Mouse (Mus musculus): ENCODE measurements around the gene Pygm. TPM values are rescaled to one million over a fixed set of nuclear protein-coding genes. Genes with fewer than 3 reads are reported as not detected.

Pygm gene
- polyA plus RNA-seq, 1 experiment from 2014 or later: 35.6 TPM

DNA sequence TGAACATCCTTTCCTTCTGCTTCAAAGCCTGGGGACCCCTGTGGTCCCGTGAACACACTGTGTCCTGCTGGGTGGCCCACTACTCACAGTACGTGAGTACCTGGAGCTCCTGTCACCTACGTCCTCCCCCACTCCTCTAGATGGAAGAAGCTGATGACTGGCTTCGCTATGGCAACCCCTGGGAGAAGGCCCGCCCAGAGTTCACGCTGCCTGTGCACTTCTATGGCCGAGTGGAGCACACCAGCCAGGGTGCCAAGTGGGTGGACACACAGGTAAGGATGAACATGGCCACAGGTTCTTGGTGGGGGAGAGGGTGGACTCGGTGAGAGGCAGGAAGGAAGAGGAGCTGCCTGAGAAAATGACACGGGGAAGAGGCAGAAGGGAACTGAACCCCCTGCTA lies 2.0 kb downstream of the Pygm start:
- H3K27ac ChIP-seq (replicated peaks): no peak overlapping the region
- H3K4me2 ChIP-seq (replicated peaks): no peak overlapping the region
- 67% methylated on average over 9 of the region's 9 CpGs for WGBS
- H3K9me3 ChIP-seq (replicated peaks): no peaks in the 10 kb centered on the region
- no peak for ATAC-seq (ENCODE audit: insufficient number of reproducible peaks, low FRiP score, low TSS enrichment, low read depth)
- no peaks in the 10 kb centered on the region for H3K36me3 ChIP-seq
- peaks cover 33% of the 10 kb centered on the region for H3K4me1 ChIP-seq
- H3K27me3 ChIP-seq: 0 out of 2 replicates have a peak, but pooled peaks cover 4% of the 10 kb centered on the region
- no peak overlapping the region for H3K9ac ChIP-seq
- no peak overlapping the region for H3K4me3 ChIP-seq (replicated peaks)

DNA sequence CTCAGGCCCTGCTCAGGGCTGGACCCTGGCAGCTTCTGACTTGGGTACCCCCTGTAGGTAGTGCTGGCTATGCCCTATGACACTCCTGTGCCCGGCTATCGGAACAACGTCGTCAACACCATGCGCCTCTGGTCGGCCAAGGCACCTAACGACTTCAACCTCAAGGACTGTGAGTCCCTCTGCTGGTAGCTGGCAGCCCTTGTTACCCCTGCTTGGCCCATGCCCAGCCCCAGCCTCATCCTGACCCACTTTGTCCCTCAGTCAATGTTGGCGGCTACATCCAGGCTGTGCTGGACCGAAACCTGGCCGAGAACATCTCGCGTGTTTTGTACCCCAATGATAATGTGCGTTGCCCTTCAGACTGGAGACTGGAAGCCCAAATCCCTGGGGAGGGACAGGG lies 3.8 kb downstream of the Pygm start:
- H3K27ac ChIP-seq (replicated peaks): no peak overlapping the region
- no peaks in the 10 kb centered on the region for H3K9me3 ChIP-seq (replicated peaks)
- 0 out of 2 replicates have a peak, but pooled peaks cover 4% of the 10 kb centered on the region for H3K27me3 ChIP-seq
- ATAC-seq (ENCODE audit: insufficient number of reproducible peaks, low FRiP score, low TSS enrichment, low read depth): no peak
- peaks cover 33% of the 10 kb centered on the region for H3K4me1 ChIP-seq
- no peaks in the 10 kb centered on the region for H3K36me3 ChIP-seq
- 88% methylated on average over 13 of the region's 13 CpGs for WGBS
- no peak overlapping the region for H3K4me2 ChIP-seq (replicated peaks)
- no peak overlapping the region for H3K4me3 ChIP-seq (replicated peaks)
- no peak overlapping the region for H3K9ac ChIP-seq

DNA sequence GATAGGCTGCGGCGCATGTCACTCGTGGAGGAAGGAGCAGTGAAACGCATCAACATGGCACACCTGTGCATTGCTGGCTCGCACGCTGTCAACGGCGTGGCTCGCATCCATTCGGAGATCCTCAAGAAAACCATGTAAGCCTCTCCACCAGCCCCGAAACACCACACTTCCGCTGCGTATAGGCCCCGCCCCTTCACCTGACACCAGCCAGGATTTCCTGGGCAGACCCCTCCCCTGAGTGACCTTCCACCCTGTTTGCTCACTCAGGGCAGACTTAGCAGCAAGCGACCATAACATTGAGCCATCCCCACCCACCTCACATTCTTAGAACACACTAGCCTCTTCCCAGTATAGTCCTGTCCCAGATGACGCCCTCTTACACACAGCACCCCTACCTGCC lies 5.6 kb downstream of the Pygm start:
- H3K9ac ChIP-seq: no peak overlapping the region
- peaks cover 18% of the 10 kb centered on the region for H3K4me1 ChIP-seq
- H3K9me3 ChIP-seq (replicated peaks): no peaks in the 10 kb centered on the region
- 0 out of 2 replicates have a peak, but pooled peaks have one; percentile 13 for ATAC-seq (ENCODE audit: insufficient number of reproducible peaks, low FRiP score, low TSS enrichment, low read depth)
- peak overlapping the region; percentile 42 for H3K4me2 ChIP-seq (replicated peaks)
- H3K36me3 ChIP-seq: no peaks in the 10 kb centered on the region
- H3K27ac ChIP-seq (replicated peaks): no peak overlapping the region
- H3K4me3 ChIP-seq (replicated peaks): peak overlapping the region; percentile 29
- H3K27me3 ChIP-seq: 0 out of 2 replicates have a peak, but pooled peaks cover 4% of the 10 kb centered on the region
- 3% methylated on average over 16 of the region's 16 CpGs for WGBS

- no peaks in the 10 kb centered on the region for H3K36me3 ChIP-seq
- H3K27me3 ChIP-seq: 0 out of 2 replicates have a peak, but pooled peaks cover 4% of the 10 kb centered on the region
- H3K4me1 ChIP-seq: peaks cover 13% of the 10 kb centered on the region
- no peak for ATAC-seq (ENCODE audit: insufficient number of reproducible peaks, low FRiP score, low TSS enrichment, low read depth)
- H3K27ac ChIP-seq (replicated peaks): no peak overlapping the region
- WGBS: 53% methylated on average over 6 of the region's 6 CpGs
- 0 out of 2 replicates have a peak overlapping the region, but pooled peaks have one; percentile 42 for H3K4me2 ChIP-seq (replicated peaks)
- H3K4me3 ChIP-seq (replicated peaks): no peak overlapping the region
- H3K9me3 ChIP-seq (replicated peaks): no peaks in the 10 kb centered on the region
- no peak overlapping the region for H3K9ac ChIP-seq
These were observed 6.1 kb downstream of the Pygm start for GRCm38 (mm10) chr19:6390251-6390650.

GRCm38 (mm10) chr19:6392743-6393393 lies 8.7 kb downstream of the Pygm start:
- Histone ChIP-seq H3K9me3 (replicated peaks) (no peaks in the 10 kb centered on the region), H3K4me3 (replicated peaks) (no peak overlapping the region), H3K27me3 (0 out of 2 replicates have a peak, but pooled peaks cover 4% of the 10 kb centered on the region), H3K27ac (replicated peaks) (no peak overlapping the region), H3K9ac (no peak overlapping the region), H3K4me2 (replicated peaks) (no peak overlapping the region), H3K36me3 (no peaks in the 10 kb centered on the region), H3K4me1 (peaks cover 11% of the 10 kb centered on the region; the same call in 1 of the 2 replicates)
- 91% methylated on average over 14 of the region's 14 CpGs for WGBS
- no peak for ATAC-seq (ENCODE audit: insufficient number of reproducible peaks, low FRiP score, low TSS enrichment, low read depth)

DNA sequence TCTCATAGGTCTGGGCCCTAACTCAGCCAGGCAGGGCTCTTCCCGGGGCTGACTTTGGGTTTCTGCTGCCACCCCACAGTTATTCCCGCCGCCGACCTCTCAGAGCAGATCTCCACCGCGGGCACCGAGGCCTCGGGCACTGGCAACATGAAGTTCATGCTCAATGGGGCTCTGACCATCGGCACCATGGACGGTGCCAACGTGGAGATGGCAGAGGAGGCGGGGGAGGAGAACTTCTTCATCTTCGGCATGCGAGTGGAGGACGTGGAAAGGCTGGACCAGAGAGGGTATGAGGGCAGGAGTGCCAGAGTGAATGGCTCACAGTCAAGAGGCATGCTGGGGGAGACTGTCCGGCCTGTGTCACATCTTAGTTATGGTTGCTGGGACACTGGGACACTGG lies 9.4 kb downstream of the Pygm start:
- no peak overlapping the region for H3K4me2 ChIP-seq (replicated peaks)
- H3K27ac ChIP-seq (replicated peaks): no peak overlapping the region
- peaks cover 15% of the 10 kb centered on the region for H3K4me1 ChIP-seq
- H3K9ac ChIP-seq: no peak overlapping the region
- 0 out of 2 replicates have a peak, but pooled peaks cover 4% of the 10 kb centered on the region for H3K27me3 ChIP-seq
- no peak for ATAC-seq (ENCODE audit: insufficient number of reproducible peaks, low FRiP score, low TSS enrichment, low read depth)
- H3K4me3 ChIP-seq (replicated peaks): no peak overlapping the region
- WGBS: 89% methylated on average over 16 of the region's 16 CpGs
- H3K9me3 ChIP-seq (replicated peaks): no peaks in the 10 kb centered on the region
- H3K36me3 ChIP-seq: no peaks in the 10 kb centered on the region

DNA sequence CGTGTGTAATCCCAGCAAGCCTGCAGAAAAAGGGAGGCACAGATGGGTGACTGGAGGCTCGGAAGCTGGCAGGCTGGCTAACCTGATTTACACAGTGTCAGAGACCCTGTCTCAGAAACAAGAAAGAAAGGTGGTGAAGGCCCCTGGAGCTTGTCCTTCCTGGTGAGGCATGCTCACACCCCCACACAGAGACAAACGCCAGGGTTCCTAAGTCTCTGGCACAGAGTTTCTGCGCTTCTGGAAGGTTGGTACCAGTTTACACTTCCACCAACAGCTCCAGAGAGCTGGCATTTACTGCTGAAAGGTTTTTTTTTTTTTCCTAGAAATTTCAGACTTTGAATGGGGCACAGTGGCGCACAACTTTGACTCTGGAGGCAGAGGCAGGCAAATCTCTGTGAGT lies 12.0 kb downstream of the Pygm start:
- Histone ChIP-seq H3K4me2 (replicated peaks) (no peak overlapping the region), H3K27me3 (peaks cover 15% of the 10 kb centered on the region), H3K27ac (replicated peaks) (no peak overlapping the region), H3K9me3 (replicated peaks) (no peaks in the 10 kb centered on the region), H3K9ac (no peak overlapping the region), H3K4me1 (peaks cover 28% of the 10 kb centered on the region), H3K36me3 (no peaks in the 10 kb centered on the region), H3K4me3 (replicated peaks) (no peak overlapping the region)
- WGBS: 85% methylated on average over 5 of the region's 5 CpGs
- no peak for ATAC-seq (ENCODE audit: insufficient number of reproducible peaks, low FRiP score, low TSS enrichment, low read depth)

GRCm38 (mm10) chr19:6397582-6398249 lies 13.5 kb downstream of the Pygm start:
- 86% methylated on average over 22 of the region's 22 CpGs for WGBS
- ATAC-seq (ENCODE audit: insufficient number of reproducible peaks, low FRiP score, low TSS enrichment, low read depth): no peak
- Histone ChIP-seq H3K4me1 (peaks cover 37% of the 10 kb centered on the region), H3K27ac (replicated peaks) (no peak overlapping the region), H3K9me3 (replicated peaks) (no peaks in the 10 kb centered on the region), H3K36me3 (no peaks in the 10 kb centered on the region), H3K27me3 (peaks cover 29% of the 10 kb centered on the region), H3K9ac (no peak overlapping the region), H3K4me3 (replicated peaks) (no peak overlapping the region), H3K4me2 (replicated peaks) (no peak overlapping the region)

GRCm38 (mm10) chr19:6398447-6399284 lies 14.5 kb downstream of the Pygm start:
- Histone ChIP-seq H3K36me3 (no peaks in the 10 kb centered on the region), H3K9me3 (replicated peaks) (no peaks in the 10 kb centered on the region), H3K4me1 (peaks cover 37% of the 10 kb centered on the region), H3K27me3 (peaks cover 38% of the 10 kb centered on the region), H3K9ac (no peak overlapping the region), H3K27ac (replicated peaks) (no peak overlapping the region; the same call in 1 of the 2 replicates), H3K4me2 (replicated peaks) (peak overlapping the region; percentile 97), H3K4me3 (replicated peaks) (peak overlapping the region; percentile 52)
- WGBS: 1% methylated on average over 37 of the region's 39 CpGs
- ATAC-seq (ENCODE audit: insufficient number of reproducible peaks, low FRiP score, low TSS enrichment, low read depth): peak; percentile 40

GRCm38 (mm10) chr19:6399285-6400095 lies 15.3 kb downstream of the Pygm start, which contains the start of gene Rasgrp2:
TSS of gene Rasgrp2 (plus strand) at chr19:6399340.
- H3K27ac ChIP-seq (replicated peaks): no peak within 1 kb of the TSS; the same call in 1 of the 2 replicates
- ATAC-seq (ENCODE audit: insufficient number of reproducible peaks, low FRiP score, low TSS enrichment, low read depth): no peak; the same call in 1 of the 2 replicates
- under 1% methylated on average over 80 of the region's 87 CpGs for WGBS

More at GRCm38 (mm10) chr19:6399285-6400095, 15.3 kb downstream of the Pygm start, which contains the start of gene Rasgrp2:
- H3K27me3 ChIP-seq: peaks cover 41% of the 10 kb centered on the region
- peak within 1 kb of the TSS; percentile 52 for H3K4me3 ChIP-seq (replicated peaks)
- peak within 1 kb of the TSS; percentile 97 for H3K4me2 ChIP-seq (replicated peaks)
- no peaks in the 10 kb centered on the region for H3K36me3 ChIP-seq
- no peaks in the 10 kb centered on the region for H3K9me3 ChIP-seq (replicated peaks)
- H3K9ac ChIP-seq: peak within 1 kb of the TSS; percentile 35; the same call in 1 of the 2 replicates
- peaks cover 37% of the 10 kb centered on the region for H3K4me1 ChIP-seq
